Mouse (Mus musculus) myocyte (in vitro differentiated cells): ENCODE data around the gene Mios.

ENCODE experiments used
- CEBPB ChIP-seq: IDR thresholded peaks from 2 replicates; pipeline ENCODE4 v1.6.1; 2011; ENCODE audit warnings: mild to moderate bottlenecking, moderate library complexity; ENCODE audit not compliant: poor library complexity, insufficient read depth, severe bottlenecking
- E2F4 ChIP-seq: IDR thresholded peaks from one replicate; pipeline ENCODE4 v1.6.1; 2011; ENCODE audit warnings: mild to moderate bottlenecking, control low read depth, moderate library complexity; ENCODE audit not compliant: insufficient read depth
- POLR2A ChIP-seq: IDR thresholded peaks from one replicate; pipeline ENCODE4 v1.6.1; 2011; ENCODE audit warnings: low read depth, mild to moderate bottlenecking, control low read depth, moderate library complexity; ENCODE audit not compliant: insufficient read length
- POLR2AphosphoS2 ChIP-seq: IDR thresholded peaks from one replicate; pipeline ENCODE4 v1.6.1; 2011; ENCODE audit warnings: low read depth, control low read depth; ENCODE audit not compliant: insufficient read length
- TCF12 ChIP-seq: IDR thresholded peaks from one replicate; pipeline ENCODE4 v1.6.1; 2011; ENCODE audit warnings: mild to moderate bottlenecking, control low read depth; ENCODE audit not compliant: poor library complexity, insufficient read depth, severe bottlenecking
- USF1 ChIP-seq: IDR thresholded peaks from one replicate; pipeline ENCODE4 v1.6.1; 2011; ENCODE audit warnings: low read depth, mild to moderate bottlenecking, control low read depth, moderate library complexity

GRCm38 (mm10) chr6:8285401-8285960, 76.5 kb downstream of the Mios start:
- TF ChIP-seq POLR2AphosphoS2: no peak
- TF ChIP-seq POLR2A: no peak
- no peak for TF ChIP-seq E2F4
- TF ChIP-seq CEBPB: no peak
- TF ChIP-seq USF1: no peak
- TF ChIP-seq TCF12: no peak
